Mouse (Mus musculus): ENCODE measurements around the gene Mical3. TPM values are rescaled to one million over a fixed set of nuclear protein-coding genes. Genes with fewer than 3 reads are reported as not detected.
"Not testable (repeated sequence)": the region's sequence is repeated elsewhere in the genome, so short reads cannot be mapped to it uniquely, and the experiment has no call there.

Gene Mical3
- total RNA-seq, 2 experiments from 2014 or later: 61.6 to 65.3 TPM

DNA sequence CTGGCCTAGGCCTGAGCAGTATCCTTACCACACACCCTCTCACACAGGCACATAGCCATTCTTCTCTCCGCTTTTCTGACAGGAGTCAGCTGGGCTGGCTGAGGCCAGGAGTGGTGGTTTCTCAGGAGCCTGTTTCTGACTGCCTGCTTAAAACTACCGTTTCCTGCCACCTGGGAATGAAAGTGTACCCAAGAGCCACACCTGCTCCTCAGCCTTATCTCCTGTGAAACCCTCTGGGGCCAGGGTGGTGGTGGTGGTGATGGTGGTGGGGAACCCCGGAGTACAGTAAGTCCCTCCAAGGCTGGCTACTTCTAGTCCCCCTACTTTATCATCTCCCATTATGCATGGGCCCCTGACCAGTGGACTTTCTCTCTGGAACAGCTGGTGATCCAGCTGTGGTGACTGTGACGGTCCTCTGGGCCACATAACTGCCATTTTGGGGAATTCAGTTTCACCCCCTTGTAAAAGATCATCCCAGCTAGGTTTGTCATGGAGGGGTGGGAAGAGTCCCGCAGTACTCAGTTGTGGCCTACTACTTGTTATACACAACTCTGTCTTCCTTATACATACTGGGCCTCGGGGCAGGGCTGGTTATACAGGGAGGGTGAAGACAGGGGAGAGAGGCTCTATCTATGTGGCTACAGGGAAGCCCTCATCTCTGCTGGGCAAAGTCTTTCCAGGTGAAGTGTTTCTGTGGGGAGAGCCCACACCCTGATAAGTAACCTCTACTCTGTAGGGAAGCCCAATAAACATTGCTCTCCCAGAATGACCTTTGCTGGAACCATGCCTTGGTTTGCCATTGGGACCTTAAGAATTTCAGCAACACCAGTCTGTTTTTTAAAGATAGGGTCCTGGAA, 200.1 kb downstream of the Mical3 start:
- no peak for DNase-seq

DNA sequence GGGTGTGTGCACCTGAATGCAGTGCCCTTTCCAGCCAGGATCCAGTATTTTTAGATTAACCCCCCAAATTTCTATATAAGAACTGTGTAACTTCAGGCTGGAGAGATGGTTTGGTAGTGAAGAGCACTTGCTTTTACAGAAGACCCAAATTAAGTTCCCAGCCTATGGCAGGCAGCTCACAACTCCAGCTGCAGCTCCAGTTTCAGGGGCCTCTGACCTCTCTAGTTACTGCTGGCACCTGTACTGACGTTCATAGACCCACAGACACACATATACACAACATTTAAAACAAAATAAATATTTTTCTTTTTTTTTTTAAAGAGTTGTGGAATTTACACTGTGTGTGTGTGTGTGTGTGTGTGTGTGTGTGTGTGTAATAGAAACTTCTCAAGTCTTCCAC, 201.4 kb downstream of the Mical3 start:
- no peak for DNase-seq

DNA sequence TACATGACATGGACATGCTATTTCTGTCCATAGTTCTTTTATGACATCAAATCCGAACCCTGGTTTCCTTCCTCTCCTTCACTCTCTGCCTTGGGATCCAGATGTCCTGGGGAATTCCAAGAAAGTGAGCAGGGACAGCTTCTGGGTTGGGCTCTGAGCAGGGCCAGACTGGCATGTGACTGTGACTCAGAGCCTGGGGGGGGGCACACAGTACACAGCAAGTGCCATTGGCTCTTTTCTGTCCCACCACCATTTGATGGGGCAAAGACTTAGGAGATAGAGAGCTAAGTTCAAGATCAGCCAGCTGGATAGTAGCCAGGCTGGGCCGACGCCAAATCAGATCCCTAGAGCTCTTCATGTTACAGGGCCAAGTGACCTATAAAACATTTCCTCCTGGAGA, 203.0 kb downstream of the Mical3 start:
- peak; percentile 17 for DNase-seq

DNA sequence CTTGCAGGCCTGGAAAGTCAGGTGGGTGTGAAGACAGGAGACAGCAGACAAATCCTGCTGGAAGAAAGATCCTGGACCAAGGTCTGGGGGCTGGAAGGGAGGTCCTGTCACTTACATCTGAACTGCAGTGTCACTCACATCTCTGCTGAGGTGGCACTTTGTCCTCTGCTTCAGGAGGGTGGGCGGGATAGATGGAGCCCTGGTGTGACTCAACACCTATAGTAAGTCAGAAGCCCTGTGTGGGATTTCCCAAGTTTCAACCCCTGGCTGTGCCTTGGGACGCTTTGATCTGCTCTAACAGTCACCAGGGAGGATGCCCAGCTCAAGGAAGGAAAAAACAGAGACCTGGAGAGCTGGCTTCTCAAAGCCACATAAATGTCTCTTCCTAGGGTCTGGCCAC, 203.9 kb downstream of the Mical3 start:
- DNase-seq: no peak

DNA sequence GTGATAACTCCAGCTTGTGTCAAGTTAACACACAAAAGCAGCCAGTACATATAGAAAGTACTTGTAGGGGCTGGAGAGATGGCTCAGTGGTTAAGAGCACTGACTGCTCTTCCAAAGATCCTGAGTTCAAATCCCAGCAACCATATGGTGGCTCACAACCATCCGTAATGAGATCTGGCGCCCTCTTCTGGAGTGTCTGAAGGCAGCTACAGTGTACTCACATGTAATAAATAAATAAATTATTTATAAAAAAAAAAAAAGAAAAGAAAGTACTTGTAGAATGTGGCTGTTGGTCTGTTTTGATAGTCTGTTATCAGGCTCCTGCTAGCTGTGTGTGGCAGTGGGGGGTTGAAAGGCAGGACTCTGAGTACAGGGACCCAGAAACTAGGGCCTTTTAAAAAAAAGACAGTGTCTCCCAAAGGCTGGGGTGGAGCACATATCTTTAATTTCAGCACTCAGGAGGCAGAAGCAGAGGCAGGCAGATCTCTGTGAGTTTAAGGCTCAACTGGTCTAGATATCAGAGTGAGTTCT, 205.9 kb downstream of the Mical3 start:
- DNase-seq: not testable (repeated sequence)

DNA sequence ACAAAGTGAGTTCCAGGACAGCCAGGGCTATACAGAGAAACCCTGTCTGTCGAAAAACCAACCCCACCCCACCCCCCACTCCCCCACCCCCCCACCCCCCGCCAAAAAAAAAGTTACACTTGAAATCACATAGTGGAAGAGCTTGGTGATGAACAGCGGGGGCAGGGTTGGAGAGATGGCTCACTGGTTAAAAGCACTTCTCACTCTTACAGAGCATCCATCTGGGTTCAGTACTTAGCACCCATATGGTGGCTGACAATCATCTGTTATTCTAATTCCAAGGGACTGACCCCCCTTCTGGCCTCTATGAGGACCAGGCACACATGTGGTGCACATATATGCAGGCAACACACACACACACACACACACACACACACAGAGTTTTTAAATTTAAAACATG, 212.8 kb downstream of the Mical3 start:
- DNase-seq: no peak

DNA sequence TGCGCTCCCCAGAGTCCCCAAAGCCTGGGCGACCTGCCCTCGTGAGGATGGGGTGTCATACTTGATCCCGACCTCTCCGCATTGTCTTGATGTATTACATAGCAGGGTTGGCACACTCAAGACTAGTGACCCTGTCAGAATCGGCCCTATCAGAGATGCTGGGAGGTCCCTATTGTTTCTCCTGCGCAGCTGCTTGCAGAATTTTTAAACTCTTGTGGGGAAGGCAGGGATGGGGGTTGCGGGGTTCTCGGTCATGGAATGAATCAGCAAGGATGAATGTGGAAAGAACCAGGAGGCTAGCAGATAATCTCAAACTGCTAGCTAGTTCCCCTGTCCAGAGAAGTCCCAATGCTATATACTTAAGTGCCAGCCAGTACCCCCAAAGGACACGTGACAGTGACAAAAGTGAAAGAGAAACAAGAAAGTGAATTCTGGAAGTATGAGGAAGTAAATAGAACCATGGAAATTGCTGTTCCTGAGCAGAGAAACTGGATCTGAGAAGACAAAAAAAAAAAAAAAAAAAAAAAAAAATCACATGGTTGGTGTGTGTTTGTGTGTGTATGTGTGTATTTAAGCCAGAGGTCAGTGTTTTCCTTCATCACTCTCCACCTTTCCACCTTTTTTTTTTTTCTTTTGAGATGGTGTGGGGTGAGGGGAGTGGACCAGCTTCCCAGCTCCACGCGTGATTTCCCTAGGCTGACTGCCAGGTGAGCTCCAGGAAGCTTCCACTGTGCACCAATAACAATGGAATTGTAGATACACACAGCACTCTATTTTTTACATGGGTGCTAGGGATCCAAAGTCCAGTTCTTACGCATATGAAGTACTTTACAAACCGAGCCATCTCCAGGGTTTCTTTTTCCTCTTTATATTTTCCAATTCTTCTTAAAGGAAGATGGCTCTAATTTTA, 213.6 kb downstream of the Mical3 start:
- not testable (repeated sequence) for DNase-seq

DNA sequence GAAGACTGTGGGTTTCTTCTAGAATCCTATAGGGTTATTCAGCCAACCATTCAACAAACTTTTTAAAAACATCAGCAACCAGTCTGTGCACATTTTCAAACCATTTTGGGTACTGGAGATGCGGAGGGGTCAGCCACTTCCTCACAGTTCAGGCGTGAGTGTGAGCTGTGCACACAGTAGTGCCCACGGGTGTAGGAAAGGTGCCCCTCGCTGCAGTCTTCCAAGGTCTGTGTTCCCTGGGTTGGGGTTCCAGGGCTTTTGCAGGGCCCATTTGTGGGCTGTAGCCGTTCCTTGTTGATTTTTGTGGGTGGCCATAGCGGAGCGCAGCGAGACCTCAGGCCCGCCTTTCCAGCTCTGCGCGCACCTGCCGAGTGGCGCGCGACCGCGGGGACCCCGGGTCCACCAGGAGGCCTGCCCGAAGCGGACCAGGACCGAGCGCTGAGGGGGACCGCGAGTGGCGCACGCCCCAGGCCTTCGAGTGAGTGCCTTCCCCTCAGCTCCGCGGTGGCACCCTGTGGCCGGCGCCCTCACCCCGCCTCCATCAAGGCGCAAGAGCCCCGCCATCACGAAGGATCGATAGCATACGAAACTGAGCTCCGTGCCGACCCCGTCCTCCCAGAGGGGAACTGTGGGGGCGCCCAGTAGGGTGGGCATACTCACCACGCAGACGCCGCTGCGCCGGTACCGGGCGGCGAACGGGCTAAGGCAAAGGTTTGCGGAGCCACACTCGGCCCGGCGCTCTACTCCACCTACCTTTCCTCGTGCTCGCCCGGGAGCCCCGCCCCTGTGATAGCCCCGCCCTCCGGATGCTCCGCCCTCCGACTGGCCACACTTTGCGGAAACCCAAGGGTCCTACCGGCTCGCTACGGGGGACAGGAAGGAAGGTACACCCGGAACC, 214.5 kb downstream of the Mical3 start, which contains the start of gene Bid:
Gene Bid, minus strand, starts transcription at position 780 of the 898 bp plus-strand sequence.
- DNase-seq: peak; percentile 87

DNA sequence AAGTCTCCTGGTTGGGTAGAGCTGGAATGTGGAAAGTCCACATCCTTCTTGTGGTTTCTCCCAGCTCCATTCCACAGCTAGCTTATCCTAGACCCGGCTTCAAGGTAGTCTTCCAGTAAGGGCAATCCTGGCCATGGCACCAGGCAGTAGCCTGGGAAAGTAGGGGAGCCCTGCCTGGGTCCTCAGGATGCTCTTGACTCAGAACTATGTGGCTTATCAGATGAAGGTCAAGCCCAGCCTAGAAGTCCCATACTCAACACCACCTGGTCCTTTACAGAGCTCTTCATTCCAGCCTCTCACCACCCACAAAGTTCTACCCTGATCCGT, 215.2 kb downstream of the Mical3 start:
- DNase-seq: no peak

DNA sequence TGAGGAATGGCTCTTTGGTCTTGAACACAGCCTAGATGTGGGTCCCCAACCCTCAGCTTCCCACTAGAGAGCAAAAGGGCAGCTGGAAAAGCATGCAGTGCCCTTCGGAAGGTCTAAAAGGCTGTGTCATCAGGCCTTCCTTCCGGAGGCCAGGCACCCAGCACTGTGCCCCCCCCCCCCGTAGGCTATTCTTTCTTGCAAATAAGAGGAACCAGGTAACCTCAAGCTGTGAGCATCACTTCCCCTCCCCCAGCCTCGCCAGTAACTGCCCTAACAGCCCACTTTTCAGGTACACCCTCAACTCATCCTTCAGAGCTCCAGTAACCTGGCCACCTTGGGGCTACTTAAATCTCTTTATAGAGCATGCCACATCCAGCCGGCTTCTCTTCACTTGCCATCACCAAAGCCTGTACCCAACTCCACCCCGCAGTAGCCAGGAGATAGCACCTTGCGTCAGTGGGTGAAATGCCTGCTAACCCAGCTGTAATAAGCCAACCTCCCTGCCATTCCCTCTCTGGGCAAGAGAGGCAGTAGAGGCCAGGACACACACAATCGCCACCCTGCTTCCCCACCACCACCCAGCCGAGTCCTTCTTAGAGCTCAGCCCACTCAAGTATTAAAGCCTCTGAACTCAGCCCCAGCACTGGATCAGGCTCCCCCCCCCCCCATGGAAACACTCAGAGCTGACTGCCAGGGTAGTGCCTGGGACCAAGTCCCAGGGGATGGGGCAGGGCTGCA, 215.7 kb downstream of the Mical3 start:
- no peak for DNase-seq

DNA sequence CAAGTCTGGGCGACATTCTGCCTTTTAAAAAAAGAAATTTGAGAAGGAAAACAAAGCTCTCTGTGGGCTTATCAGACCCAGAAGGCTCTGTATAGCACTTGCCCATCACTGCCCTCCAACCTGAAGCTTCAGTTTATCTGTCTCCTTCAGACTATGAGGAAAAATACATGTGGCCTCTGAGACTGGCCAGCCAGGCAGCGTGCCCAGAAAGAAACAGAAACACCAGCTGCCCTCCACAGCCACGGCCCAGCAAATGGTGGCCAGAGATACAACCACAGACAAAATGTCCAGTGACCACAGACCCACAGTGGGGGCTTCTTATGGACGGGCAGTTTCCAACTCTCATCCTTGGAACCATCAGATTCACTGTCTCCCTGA, 216.3 kb downstream of the Mical3 start:
- no peak for DNase-seq

DNA sequence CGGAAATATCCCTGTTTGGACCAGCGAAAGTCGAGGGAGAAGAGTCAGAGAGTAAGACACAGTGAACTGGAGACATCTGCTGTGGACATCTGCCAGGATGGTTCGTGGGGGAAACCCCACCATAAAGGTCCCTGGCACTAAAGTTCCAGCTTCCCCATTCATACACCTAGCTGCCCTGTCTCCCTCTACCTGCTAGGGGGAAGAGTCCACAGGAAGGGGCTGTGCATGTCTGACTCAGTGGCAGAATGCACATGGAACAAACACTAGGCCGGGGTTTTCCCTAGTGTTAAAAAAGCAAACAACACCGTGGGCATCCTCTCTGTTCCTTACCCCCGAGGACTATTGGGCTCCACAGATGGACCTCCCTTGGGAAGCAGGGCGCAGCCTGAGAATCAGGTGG, 217.0 kb downstream of the Mical3 start:
- DNase-seq: no peak

DNA sequence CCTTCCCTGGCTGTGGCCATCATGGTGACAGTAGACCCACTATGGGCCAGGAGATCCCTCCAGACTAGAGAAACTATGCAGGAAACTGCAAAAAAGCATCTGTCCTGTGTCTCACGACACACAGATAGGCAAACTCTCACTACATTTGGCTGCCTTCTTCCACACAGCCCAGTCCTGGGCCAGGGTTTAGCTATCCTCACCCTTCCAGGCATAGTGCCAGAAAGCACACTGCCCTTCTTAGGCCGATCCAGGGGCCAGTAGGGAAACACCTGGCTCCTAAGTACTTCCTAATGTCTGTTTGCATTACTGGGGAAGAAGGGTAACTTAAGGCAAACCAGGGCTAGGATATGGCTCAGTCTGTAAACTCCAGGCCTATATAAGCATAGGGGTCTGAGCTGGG, 217.9 kb downstream of the Mical3 start:
- DNase-seq: no peak

DNA sequence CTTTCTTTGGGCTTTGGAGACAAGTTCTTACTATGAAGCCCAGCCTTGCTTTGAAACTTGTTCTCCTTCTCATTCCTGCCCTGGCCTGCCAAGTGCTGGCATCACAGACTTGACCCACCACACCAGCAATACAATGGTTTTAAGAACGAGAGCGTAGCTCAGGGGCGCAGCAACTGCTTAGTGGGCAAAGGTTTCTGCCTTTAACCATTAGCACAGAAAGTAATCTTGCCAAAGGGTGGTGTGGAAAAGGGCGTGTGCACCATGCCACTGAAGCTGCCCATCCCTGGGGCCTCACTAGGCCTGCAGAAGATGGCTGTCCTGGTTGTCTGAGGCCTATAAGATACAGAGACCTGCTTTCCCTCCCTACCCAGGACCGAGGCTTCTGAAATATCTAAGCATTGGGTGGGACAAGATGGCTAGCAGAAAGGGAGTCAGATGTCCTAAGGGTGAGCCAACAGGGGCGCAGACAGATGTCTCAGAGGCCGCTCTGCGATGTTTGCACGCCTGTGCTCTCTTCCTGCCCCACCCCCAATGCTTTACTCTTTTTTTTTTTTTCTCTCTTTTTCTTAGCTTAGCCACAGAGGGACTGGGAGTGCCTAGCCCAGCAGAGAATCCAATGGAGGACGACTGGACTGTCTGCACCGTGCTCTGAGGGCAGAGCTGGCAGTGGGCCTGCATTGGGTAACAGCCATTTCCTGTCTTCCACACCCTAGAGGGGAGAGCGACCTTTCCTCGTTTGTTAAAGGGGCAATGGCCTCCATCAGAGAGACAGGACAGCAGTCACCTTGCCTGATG, 219.4 kb downstream of the Mical3 start:
- no peak for DNase-seq

DNA sequence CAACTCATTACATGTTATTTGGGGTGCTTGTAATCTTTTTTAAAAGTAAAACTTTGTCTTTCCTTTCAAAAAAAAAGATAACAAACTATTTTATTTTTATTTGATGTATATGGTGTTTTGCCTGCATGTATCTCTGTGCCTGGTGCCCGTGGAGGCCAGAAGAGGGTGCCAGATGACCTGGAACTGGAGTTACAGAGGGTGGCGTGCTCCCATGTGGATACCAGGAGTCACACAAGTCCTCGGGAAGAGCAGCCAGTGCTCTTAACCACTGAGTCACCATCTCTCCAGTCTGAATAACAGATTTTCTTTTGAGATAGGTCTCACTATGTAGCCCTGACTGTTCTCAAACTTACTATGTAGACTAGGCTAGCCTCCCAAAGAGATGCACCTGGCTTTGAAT, 221.3 kb downstream of the Mical3 start:
- no peak for DNase-seq

DNA sequence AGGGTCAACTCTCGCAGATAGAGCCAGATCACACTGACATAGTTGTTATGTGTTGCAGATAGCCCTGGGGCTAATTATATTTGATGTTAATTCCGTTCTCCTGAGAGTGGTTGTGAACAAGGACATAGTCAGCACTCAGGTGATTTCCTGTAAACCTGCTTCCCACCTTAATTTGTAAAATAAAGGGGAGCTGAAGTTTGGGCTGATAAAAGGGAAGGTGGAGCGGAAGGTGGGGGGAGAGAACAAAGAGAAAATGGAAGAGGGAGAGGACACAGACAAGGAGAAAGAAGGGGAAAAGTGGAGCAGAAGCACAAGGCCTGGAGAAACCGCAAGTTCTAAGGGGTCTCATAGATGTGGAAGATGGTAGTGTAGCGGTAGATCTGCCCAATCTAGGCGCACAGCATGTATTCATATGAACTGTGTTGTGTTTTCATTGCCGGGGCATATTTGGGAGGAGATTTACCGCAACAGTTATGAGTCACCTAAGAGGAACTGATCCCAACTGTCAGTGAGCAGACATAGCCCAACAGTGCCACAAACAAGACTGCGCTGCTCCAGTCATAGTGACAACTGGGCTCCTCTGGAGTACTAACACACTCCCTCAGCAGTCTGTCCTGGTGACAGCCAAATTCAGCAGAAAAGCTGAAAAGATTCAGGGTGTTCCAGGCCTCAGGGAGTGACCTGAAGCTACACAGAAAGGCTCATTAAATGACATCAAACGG, 222.8 kb downstream of the Mical3 start:
- DNase-seq: not testable (repeated sequence)

DNA sequence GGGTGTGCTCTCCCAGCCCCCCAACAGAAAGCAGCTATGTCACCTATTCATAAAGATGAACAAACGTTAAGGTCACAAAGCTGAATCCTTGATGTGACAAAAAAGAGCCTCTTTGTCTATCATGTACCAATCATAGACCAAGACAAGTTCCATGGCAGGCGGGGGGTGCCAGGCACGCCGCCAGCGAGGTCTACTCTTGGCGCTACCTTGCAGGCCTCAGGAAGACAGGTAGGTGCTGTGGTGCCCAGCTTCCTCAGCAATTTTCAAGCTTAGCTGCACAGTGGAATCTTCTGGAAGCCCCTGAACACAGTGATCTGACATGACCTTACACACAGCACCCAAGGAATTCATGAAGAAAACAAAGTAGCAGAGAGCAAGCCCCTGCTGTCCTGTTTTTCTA, 224.3 kb downstream of the Mical3 start:
- DNase-seq: no peak

DNA sequence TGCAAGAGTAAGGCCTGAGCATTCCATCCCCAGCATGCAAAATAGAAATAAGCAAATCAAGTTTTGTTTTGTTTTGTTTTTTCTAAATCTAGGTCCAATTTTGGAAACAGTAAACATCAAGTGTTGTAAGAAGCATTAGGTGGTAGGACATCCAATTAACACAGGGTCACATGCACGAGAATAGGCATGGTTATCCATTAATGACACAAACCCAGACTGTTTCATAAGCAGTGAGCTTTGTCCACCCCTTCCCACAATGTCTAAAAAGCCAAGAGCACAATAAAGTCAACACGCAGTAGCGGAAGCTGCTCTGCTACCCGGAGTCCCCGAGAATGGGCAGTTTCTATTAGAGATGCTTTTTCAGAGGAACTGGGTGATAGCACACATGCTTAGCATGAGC, 225.7 kb downstream of the Mical3 start:
- no peak for DNase-seq

DNA sequence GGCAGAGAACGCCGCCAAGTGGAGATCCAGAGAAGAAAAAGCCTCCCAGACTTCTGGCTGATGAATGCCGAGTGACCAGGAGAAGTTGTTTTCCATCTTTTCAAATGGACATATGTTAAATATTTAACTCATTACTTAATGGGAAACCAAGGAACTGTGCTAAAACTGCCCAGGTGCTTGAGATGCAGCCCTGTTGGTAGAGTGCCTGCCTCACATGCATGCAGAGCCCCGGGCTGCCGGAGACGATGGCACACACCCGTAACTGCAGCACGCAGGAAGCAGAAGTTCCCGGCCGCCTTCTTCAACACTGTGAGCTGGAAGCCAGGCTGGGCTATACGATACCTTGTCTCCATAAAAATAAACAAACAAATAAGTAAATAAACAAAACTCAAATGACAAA, 226.8 kb downstream of the Mical3 start:
- no peak for DNase-seq

DNA sequence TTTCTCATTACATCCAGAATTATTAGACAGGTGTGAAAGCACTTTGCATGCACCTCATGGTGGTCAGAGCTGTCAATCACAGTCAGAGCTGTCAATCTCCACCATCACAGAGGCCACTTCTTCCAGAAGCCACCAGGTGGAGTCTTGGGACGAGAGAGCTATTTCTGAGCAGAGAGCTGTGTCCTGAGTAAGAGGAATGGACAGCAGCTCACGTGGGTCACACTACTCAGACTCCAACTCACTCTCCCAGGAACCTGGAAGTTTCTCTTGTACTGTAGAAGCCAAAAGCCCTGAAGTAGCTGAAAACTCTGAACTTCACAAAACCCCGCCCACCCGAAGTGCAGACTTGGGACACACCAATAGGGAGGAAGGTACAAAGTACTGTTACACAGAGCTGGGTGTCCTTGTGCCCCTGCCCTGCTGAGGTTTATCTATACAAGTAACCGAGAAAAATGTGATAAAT, 227.3 kb downstream of the Mical3 start:
- no peak for DNase-seq
